Mouse (Mus musculus): ENCODE data around the gene Leng1. TPM values are rescaled to one million over a fixed set of nuclear protein-coding genes. Genes with fewer than 3 reads are reported as not detected.

The Leng1 gene
- polyA plus RNA-seq, 1 experiment, result 9.5 TPM

Other genes starting within 250 kb of the Leng1 start
- 15.0 TPM for gene Cacng6, start 241.6 kb downstream of the Leng1 start, polyA plus RNA-seq (2012; fragmentation: generic; extraction: Trizol)
- gene Tarm1, start 163.2 kb downstream of the Leng1 start, polyA plus RNA-seq (2012; fragmentation: generic; extraction: Trizol), result 0.04 TPM
- gene Oscar, start 49.7 kb downstream of the Leng1 start, polyA plus RNA-seq (2012; fragmentation: generic; extraction: Trizol), result not detected
- gene Ndufa3, start 48.5 kb downstream of the Leng1 start, polyA plus RNA-seq (2012; fragmentation: generic; extraction: Trizol), result 537 TPM
- 27.2 TPM for gene Tfpt, start 35.9 kb downstream of the Leng1 start, polyA plus RNA-seq (2012; fragmentation: generic; extraction: Trizol)
- 54.8 TPM for gene Prpf31, start 35.9 kb downstream of the Leng1 start, polyA plus RNA-seq (2012; fragmentation: generic; extraction: Trizol)
- gene Cnot3, start 20.6 kb downstream of the Leng1 start, polyA plus RNA-seq (2012; fragmentation: generic; extraction: Trizol), result 49.0 TPM
- 1.2 TPM for gene Tmc4, start 11.7 kb upstream of the Leng1 start, polyA plus RNA-seq (2012; fragmentation: generic; extraction: Trizol)
- 93.9 TPM for gene Tsen34, start 27.0 kb upstream of the Leng1 start, polyA plus RNA-seq (2012; fragmentation: generic; extraction: Trizol)
- 29.9 TPM for gene Mboat7, start 27.7 kb upstream of the Leng1 start, polyA plus RNA-seq (2012; fragmentation: generic; extraction: Trizol)
- 2,199 TPM for gene Rps9, start 38.2 kb upstream of the Leng1 start, polyA plus RNA-seq (2012; fragmentation: generic; extraction: Trizol)
- gene Pirb, start 54.6 kb upstream of the Leng1 start, polyA plus RNA-seq (2012; fragmentation: generic; extraction: Trizol), result 0.01 TPM
- not detected for gene Gm15448, start 159.8 kb upstream of the Leng1 start, polyA plus RNA-seq (2012; fragmentation: generic; extraction: Trizol)
- gene Pira2, start 179.2 kb upstream of the Leng1 start, polyA plus RNA-seq (2012; fragmentation: generic; extraction: Trizol), result not detected
- gene Gm14548, start 232.3 kb upstream of the Leng1 start, polyA plus RNA-seq (2012; fragmentation: generic; extraction: Trizol), result not detected
- not detected for gene Lilra6, start 249.7 kb upstream of the Leng1 start, polyA plus RNA-seq (2012; fragmentation: generic; extraction: Trizol)